Mouse (Mus musculus) cortical plate, adult 2 months (tissue): ENCODE measurements at regions not wholly inside any gene's neighbourhood (a gene's known extent, or its start where the extent isn't known, plus 50 kb on each side); places are given as distances from the start of the nearest gene placed in this dataset.

ENCODE experiments used
- CTCF ChIP-seq: fragments of 200-500 bp; IDR thresholded peaks from 2 replicates; pipeline ENCODE4 v1.5.1; 2011; ENCODE audit warnings: mild to moderate bottlenecking, control low read depth, low read length; ENCODE audit not compliant: insufficient read depth; ENCODE audit errors: extremely low read depth
- POLR2A ChIP-seq: fragments of 200-500 bp; IDR thresholded peaks from 2 replicates; pipeline ENCODE4 v1.6.1; 2011; ENCODE audit warnings: mild to moderate bottlenecking, low read length, control low read depth; ENCODE audit not compliant: insufficient read depth; ENCODE audit errors: extremely low read depth

GRCm38 (mm10) chr14:100485489-100485888, 201.0 kb upstream of the Klf12 start:
- TF ChIP-seq POLR2A (no peak), CTCF (peak; percentile 38; the same call in 1 of the 2 replicates)
